Mouse (Mus musculus): ENCODE measurements around the gene Anks1b.

GRCm38 (mm10) chr10:89913174-89913573 lies 39.9 kb downstream of the Anks1b start:
- TF ChIP-seq CTCF (conservative IDR thresholded peaks at IDR 0.05; ENCODE audit: insufficient read depth, insufficient read length, low read depth, low read length) = no peak
- TF ChIP-seq POLR2A (IDR thresholded peaks at IDR 0.05; ENCODE audit: low read depth, low read length) = no peak

All from kidney, adult 2 months (tissue).